Mouse (Mus musculus): ENCODE results near the gene 2410131K14Rik.

- TF ChIP-seq GATA1 (IDR thresholded peaks at IDR 0.05; ENCODE audit: low read length) (no peak), TAL1 (IDR thresholded peaks at IDR 0.05; ENCODE audit: low read length) (no peak)
These were observed 17.4 kb downstream of the 2410131K14Rik start for GRCm38 (mm10) chr5:118262418-118262817.
